Mouse (Mus musculus): ENCODE data around the gene Bcl11a.

DNA sequence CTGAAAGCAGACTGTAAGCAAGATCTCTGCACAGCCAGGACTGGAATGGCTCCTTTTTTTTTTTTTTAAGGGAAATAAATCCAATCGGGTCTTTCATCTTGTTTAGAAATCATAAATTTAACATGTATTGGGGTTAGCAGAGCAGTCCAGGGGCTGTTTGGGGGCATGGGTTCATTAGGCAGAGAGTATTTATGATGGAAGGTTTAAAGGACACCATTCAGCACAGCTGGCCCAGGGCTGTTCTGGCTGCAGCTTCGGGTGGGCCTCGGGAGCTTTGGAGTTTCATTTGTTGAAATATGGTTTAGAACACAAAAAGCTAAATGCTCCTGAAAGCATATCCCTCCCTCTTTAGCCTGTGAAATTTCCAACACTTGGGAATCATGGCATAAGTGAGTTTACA is 112.6 kb downstream of the Bcl11a start:
- TF ChIP-seq CTCF (IDR thresholded peaks at IDR 0.05; ENCODE audit: low read depth) (no peak), EP300 (IDR thresholded peaks at IDR 0.05; ENCODE audit: low read depth) (no peak)

Data from liver, postnatal 0 days (tissue).